Mouse (Mus musculus): Measurements from ENCODE around the gene Arhgef16. TPM values are rescaled to one million over a fixed set of nuclear protein-coding genes. Genes with fewer than 3 reads are reported as not detected.

Arhgef16 gene
- total RNA-seq, 1 experiment: 4.2 TPM

GRCm38 (mm10) chr4:154249316-154249715, 52.2 kb downstream of the Arhgef16 start:
- no peak for DNase-seq (ENCODE audit: low read depth, low spot score)
- in situ Hi-C loops (cut with MboI; ENCODE audit: low sequenced_read_pairs in 2 of 2, unreplicated experiment in 2 of 2): no loop called here
- no peaks in the 10 kb centered on the region for H3K9me3 ChIP-seq (ENCODE audit: control insufficient read depth, insufficient read depth, low read depth, low read length)
- H3K27ac ChIP-seq (ENCODE audit: insufficient read depth, low read depth, low read length, poor library complexity, severe bottlenecking): no peak overlapping the region
- TF ChIP-seq MAFK (IDR thresholded peaks at IDR 0.05; ENCODE audit: insufficient read depth, low read depth, low read length) (no peak), CHD2 (IDR thresholded peaks at IDR 0.05; ENCODE audit: low read depth, low read length) (no peak), HCFC1 (IDR thresholded peaks at IDR 0.05; ENCODE audit: borderline replicate concordance, insufficient read depth, low read length) (no peak), ZC3H11A (IDR thresholded peaks at IDR 0.05; ENCODE audit: borderline replicate concordance, low read depth, low read length) (no peak), ZNF384 (IDR thresholded peaks at IDR 0.05; ENCODE audit: low read depth, low read length) (no peak)
- no peak overlapping the region for H3K9ac ChIP-seq (ENCODE audit: insufficient read depth, low read depth, low read length, poor library complexity, severe bottlenecking)
- no peaks in the 10 kb centered on the region; the same call in 1 of the 2 replicates for H3K36me3 ChIP-seq (ENCODE audit: control insufficient read depth, insufficient read depth, low read length, poor library complexity, severe bottlenecking)
- peaks cover 0 to 29% of the 10 kb centered on the region in 2 experiments; a peak in 1 of 4 replicates for H3K4me1 ChIP-seq (ENCODE audit: control insufficient read depth in 2 of 2, insufficient read depth in 2 of 2, low read length in 2 of 2, poor library complexity in 1 of 2)
- H3K4me3 ChIP-seq (ENCODE audit: insufficient read depth in 1 of 2, low read depth in 1 of 2, low read length in 2 of 2, poor library complexity in 1 of 2, severe bottlenecking in 1 of 2): no peak overlapping the region

- H3K9ac ChIP-seq (ENCODE audit: insufficient read depth, low read depth, low read length, poor library complexity, severe bottlenecking): no peak overlapping the region
- DNase-seq (ENCODE audit: low read depth, low spot score): no peak
- in situ Hi-C loops (cut with MboI; ENCODE audit: low sequenced_read_pairs in 2 of 2, unreplicated experiment in 2 of 2): no loop called here
- H3K27ac ChIP-seq (ENCODE audit: insufficient read depth, low read depth, low read length, poor library complexity, severe bottlenecking): no peak overlapping the region
- peaks cover 0 to 27% of the 10 kb centered on the region in 2 experiments; a peak in 1 of 4 replicates for H3K4me1 ChIP-seq (ENCODE audit: control insufficient read depth in 2 of 2, insufficient read depth in 2 of 2, low read length in 2 of 2, poor library complexity in 1 of 2)
- no peak overlapping the region for H3K4me3 ChIP-seq (ENCODE audit: insufficient read depth in 1 of 2, low read depth in 1 of 2, low read length in 2 of 2, poor library complexity in 1 of 2, severe bottlenecking in 1 of 2)
- no peaks in the 10 kb centered on the region; the same call in 1 of the 2 replicates for H3K36me3 ChIP-seq (ENCODE audit: control insufficient read depth, insufficient read depth, low read length, poor library complexity, severe bottlenecking)
- no peak for TF ChIP-seq CHD2 (IDR thresholded peaks at IDR 0.05; ENCODE audit: low read depth, low read length)
- no peak for TF ChIP-seq MAFK (IDR thresholded peaks at IDR 0.05; ENCODE audit: insufficient read depth, low read depth, low read length)
- TF ChIP-seq ZC3H11A (IDR thresholded peaks at IDR 0.05; ENCODE audit: borderline replicate concordance, low read depth, low read length): no peak
- no peak for TF ChIP-seq ZNF384 (IDR thresholded peaks at IDR 0.05; ENCODE audit: low read depth, low read length)
- no peak for TF ChIP-seq HCFC1 (IDR thresholded peaks at IDR 0.05; ENCODE audit: borderline replicate concordance, insufficient read depth, low read length)
- H3K9me3 ChIP-seq (ENCODE audit: control insufficient read depth, insufficient read depth, low read depth, low read length): no peaks in the 10 kb centered on the region
Observed at GRCm38 (mm10) chr4:154248092-154248805, 53.2 kb downstream of the Arhgef16 start.

- DNase-seq (ENCODE audit: low read depth, low spot score): no peak
- H3K9ac ChIP-seq (ENCODE audit: insufficient read depth, low read depth, low read length, poor library complexity, severe bottlenecking): peak overlapping the region; percentile 17; the same call in 1 of the 2 replicates
- no peak overlapping the region for H3K27ac ChIP-seq (ENCODE audit: insufficient read depth, low read depth, low read length, poor library complexity, severe bottlenecking)
- H3K4me3 ChIP-seq (ENCODE audit: insufficient read depth in 1 of 2, low read depth in 1 of 2, low read length in 2 of 2, poor library complexity in 1 of 2, severe bottlenecking in 1 of 2): no peak overlapping the region
- peaks cover 0 to 24% of the 10 kb centered on the region in 2 experiments; a peak in 1 of 4 replicates for H3K4me1 ChIP-seq (ENCODE audit: control insufficient read depth in 2 of 2, insufficient read depth in 2 of 2, low read length in 2 of 2, poor library complexity in 1 of 2)
- in situ Hi-C loops (cut with MboI; ENCODE audit: low sequenced_read_pairs in 2 of 2, unreplicated experiment in 2 of 2): no loop called here
- H3K36me3 ChIP-seq (ENCODE audit: control insufficient read depth, insufficient read depth, low read length, poor library complexity, severe bottlenecking): no peaks in the 10 kb centered on the region
- TF ChIP-seq MAFK (IDR thresholded peaks at IDR 0.05; ENCODE audit: insufficient read depth, low read depth, low read length): no peak
- TF ChIP-seq HCFC1 (IDR thresholded peaks at IDR 0.05; ENCODE audit: borderline replicate concordance, insufficient read depth, low read length): no peak
- no peak for TF ChIP-seq CHD2 (IDR thresholded peaks at IDR 0.05; ENCODE audit: low read depth, low read length)
- no peak for TF ChIP-seq ZC3H11A (IDR thresholded peaks at IDR 0.05; ENCODE audit: borderline replicate concordance, low read depth, low read length)
- TF ChIP-seq ZNF384 (IDR thresholded peaks at IDR 0.05; ENCODE audit: low read depth, low read length): no peak
- no peaks in the 10 kb centered on the region for H3K9me3 ChIP-seq (ENCODE audit: control insufficient read depth, insufficient read depth, low read depth, low read length)
Observed at GRCm38 (mm10) chr4:154247207-154248091, 54.0 kb downstream of the Arhgef16 start.

GRCm38 (mm10) chr4:154246115-154247040, 55.1 kb downstream of the Arhgef16 start:
- H3K36me3 ChIP-seq (ENCODE audit: control insufficient read depth, insufficient read depth, low read length, poor library complexity, severe bottlenecking): no peaks in the 10 kb centered on the region
- H3K9me3 ChIP-seq (ENCODE audit: control insufficient read depth, insufficient read depth, low read depth, low read length): no peaks in the 10 kb centered on the region
- peak; percentile 91 for DNase-seq (ENCODE audit: low read depth, low spot score)
- H3K4me1 ChIP-seq (ENCODE audit: control insufficient read depth in 2 of 2, insufficient read depth in 2 of 2, low read length in 2 of 2, poor library complexity in 1 of 2): peaks cover 0 to 22% of the 10 kb centered on the region in 2 experiments; a peak in 1 of 4 replicates
- peak overlapping the region; percentile 74; the same call in 1 of the 2 replicates for H3K9ac ChIP-seq (ENCODE audit: insufficient read depth, low read depth, low read length, poor library complexity, severe bottlenecking)
- in situ Hi-C loops (cut with MboI; ENCODE audit: low sequenced_read_pairs in 2 of 2, unreplicated experiment in 2 of 2): no loop called here
- H3K4me3 ChIP-seq (ENCODE audit: insufficient read depth in 1 of 2, low read depth in 1 of 2, low read length in 2 of 2, poor library complexity in 1 of 2, severe bottlenecking in 1 of 2): peak overlapping the region; percentile 66 to 83
- H3K27ac ChIP-seq (ENCODE audit: insufficient read depth, low read depth, low read length, poor library complexity, severe bottlenecking): no peak overlapping the region
- TF ChIP-seq MAFK (IDR thresholded peaks at IDR 0.05; ENCODE audit: insufficient read depth, low read depth, low read length): no peak
- no peak for TF ChIP-seq ZNF384 (IDR thresholded peaks at IDR 0.05; ENCODE audit: low read depth, low read length)
- TF ChIP-seq HCFC1 (IDR thresholded peaks at IDR 0.05; ENCODE audit: borderline replicate concordance, insufficient read depth, low read length): no peak
- TF ChIP-seq ZC3H11A (IDR thresholded peaks at IDR 0.05; ENCODE audit: borderline replicate concordance, low read depth, low read length): no peak
- TF ChIP-seq CHD2 (IDR thresholded peaks at IDR 0.05; ENCODE audit: low read depth, low read length): no peak
